Mouse (Mus musculus) right cerebral cortex, postnatal 36 days (tissue): ENCODE data around the gene Ccm2l.

Experiments
- DNase-seq, 2 experiments: peaks; one replicate each; pipeline ENCODE4 v3.0.0; 2022; ENCODE audit warnings: low spot score in 2 of 2, mixed read lengths in 1 of 2

Gene Ccm2l

DNA sequence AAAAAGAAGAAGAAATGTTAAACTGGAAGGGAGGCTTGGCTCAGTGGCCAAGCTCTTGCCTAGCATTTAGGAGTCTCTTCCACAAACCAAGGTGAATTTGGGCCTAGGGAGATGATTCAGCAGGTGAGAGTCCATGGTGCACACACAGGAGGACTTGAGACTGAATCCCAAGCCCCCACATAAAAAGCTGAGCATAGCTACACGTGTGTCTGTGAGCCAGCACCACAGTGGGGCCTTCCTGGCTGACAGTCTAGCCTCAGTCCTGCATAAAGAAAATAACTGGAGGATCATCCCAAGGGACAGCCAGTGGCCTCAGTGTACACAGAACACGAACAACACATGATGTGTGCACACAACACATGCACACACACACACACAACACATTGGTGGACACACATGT lies 23.6 kb downstream of the Ccm2l start:
- no peak for DNase-seq

DNA sequence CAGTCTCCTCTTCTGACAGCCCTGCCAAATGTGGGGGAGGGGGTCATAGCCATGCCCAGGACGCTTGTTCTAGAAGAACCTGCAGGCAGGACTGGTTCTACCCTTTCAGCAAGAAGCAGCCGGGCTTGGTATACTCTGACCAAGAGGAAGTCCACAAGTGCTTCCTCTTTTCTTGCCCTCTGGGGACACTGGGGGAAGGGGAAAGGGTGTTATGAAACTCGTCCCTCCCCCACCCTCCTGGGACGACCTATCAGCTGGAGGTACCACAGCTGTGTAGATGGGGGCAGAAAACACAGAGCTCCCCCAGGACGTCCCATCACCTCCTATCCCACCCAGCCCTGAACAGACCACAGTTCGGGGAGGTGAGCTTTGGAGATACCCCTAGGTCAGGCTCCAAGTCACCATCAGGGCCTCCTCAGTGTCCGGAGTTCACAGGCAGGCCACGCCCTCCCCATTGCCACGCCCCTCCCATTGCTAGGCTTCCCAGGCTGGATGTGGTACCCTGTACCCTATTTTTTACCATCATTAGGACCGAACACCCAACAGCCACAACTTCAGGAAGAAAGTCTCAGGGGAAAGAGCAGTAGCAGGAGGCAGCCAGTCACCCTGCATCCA lies 24.9 kb downstream of the Ccm2l start:
- DNase-seq = no peak

DNA sequence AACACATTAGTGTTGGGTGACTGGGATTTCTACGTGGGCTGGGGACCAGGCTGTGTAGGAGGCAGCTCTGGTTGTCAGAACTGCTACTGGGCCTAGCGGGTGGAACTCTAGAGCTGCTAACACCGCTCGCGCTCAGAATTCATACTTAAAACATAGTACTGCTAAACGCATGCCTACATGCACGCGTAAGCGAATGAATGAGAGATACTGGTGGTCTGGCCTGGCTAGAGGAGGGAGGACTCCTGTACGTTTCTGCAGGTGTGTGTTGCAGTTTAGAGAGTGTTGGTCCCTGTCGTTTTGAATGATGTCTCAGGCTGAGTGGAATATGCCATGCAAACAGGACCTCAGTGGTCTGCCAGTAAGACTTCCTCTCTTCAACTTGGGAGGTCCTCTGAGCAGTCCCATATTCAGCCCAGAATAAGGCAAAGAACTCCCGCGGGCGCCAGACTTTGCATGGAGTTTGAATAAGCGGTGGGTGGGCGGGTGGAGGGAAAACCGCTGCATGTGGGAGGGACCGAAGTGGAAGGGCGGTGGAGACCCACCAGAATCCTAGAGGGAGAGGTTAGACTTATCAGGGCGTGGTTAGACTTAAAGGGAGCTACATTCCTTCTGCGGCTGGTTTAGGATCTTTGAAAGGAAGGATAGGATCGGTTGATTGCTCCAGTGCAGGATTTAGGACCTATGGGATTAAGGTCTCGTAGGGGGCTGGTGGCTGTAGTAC lies 41.5 kb downstream of the Ccm2l start:
- DNase-seq = no peak

DNA sequence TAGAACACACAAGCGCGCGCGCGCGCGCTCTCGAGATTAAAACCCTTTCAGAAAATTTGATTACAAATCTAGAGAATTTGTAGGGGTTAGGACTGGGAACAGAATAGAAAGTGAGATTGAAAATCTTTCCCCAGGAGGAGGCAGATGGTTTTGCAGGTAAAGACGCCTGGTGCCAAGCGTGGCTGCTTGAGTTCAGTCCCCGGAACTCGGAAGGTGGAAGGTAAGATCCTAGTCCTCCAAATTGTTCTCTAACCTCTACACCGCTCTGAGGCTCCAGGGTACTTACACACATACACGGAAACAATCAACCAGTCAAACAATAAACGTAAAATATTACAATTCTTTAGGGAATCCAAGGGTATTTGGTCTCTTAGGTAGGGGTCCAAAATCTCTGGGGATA lies 42.0 kb downstream of the Ccm2l start:
- no peak for DNase-seq

DNA sequence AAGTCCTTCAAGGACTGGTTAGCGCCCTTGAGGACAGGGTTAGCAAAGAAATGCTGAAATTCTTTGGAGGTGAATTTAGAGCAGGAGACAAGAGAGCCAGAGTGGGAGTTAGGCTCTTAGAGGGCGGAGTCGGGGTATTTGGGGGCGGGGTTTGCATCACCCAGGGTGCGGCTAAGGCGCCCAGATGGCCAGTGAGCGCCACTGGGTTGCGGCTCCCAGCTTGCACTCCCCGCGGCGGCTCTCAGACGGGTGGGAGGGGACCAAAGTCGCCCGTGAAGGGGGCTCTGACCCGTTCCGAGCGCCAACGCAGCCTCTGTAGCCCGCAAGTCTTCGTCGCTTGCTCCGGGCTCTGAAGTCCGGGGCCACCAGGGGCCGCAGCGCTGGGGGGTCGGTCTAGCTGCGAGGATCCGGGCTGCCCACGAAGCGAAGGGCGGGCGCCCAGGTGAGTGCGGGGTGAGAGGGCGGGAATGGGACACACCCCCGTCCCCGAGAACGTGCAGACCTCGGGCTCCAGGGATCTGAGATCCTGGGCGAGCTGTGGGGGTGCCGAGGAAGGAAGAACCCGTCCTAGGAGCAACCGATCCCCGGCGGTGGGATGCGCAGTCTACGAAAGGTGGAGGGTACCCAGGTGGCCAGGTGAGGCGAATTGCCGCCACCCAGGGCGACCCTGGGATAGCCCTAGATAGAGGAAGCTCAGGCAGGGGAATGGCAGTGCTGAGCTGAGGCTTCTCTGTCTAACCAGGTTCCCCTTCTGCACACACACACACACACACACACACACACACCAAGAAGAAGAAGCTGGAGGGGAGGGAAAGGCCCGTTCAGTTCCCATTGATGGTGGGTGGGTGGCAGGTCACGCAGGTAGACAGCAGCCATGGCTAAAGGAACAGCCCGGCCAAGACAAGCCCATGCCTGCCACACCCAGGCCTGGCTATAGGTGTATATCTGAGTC lies 42.8 kb downstream of the Ccm2l start, which contains the start of gene Hck:
Gene Hck, plus strand, starts transcription at position 156 of the 952 bp plus-strand sequence.
- no peak for DNase-seq

DNA sequence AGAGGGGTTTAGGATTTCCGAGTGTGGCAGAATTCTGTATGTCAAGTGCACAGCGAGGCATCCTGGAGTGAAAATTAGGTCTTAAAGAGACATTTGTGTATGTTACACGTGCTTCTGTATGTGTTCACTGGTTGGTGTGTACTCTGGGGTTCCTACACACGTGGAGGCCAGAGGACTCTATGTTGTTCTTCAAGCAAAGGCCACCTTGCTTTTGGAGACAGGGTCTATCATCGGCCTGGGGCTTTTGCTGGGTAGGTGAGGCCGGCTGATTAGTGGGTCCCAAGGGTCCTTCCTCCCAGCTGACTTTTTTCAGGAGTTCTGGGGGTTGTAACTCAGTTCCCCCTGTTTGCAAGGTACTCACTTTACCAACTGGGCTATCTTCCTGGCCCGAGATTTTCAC lies 43.8 kb downstream of the Ccm2l start:
- no peak for DNase-seq

DNA sequence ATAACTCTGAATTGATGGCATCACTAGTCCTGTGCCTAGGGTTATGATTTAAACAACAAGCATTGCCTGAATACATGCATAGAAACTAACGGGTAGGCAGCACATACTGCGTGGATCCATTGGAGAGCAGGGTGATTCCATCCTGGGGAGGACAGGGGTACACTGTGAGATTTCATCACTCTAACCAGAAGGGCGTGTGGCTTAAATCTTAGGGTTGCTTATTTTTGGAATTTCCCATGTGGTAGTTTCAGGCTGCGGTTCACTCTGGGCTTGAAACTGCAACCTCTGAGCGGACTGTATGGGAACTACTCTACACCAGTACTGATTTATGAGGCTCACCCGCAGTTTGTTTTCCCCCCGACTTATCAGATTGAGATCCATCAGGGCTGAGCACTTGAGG lies 45.5 kb downstream of the Ccm2l start:
- no peak for DNase-seq

DNA sequence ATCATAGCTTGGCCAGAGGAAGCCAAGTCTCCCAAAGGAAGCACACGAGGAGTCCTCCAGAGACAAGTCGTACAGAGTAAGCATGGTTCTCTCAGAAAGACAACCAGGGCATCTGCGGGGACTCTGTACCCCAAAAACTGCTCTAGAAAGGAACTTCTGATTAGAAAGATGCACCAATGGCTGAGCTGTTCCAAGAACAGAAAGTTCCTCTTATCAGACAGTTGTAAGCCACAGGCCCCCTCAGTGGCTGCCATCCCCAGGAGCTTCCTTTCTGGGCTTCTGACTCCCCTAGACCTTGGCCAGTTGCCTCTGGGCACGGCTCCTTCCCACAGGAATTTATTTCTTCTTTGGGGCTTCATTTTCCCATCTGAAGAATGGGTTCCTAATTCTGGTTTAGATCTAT lies 49.9 kb downstream of the Ccm2l start:
- DNase-seq = no peak

DNA sequence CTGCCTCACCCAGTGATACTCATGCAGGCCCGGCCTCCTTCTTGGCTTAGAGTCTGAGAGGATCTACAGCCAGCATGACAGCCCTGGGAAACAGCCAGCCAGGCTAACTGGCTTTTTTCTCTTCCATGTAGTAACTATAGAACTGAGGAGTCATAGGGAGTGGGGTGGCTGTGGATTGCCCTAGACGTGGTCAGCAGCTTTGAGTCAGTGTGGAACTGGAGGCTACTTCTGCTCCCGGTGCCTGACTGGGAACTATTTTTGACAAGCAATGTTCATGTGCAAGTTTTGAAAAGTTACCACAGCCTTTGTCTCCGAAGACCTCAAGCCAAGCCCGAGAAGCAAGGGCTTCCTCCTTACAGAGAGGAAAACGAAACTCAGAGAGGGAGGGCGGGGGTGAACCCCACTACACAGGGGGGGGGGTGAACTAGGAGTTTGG lies 51.3 kb downstream of the Ccm2l start:
- DNase-seq = no peak

DNA sequence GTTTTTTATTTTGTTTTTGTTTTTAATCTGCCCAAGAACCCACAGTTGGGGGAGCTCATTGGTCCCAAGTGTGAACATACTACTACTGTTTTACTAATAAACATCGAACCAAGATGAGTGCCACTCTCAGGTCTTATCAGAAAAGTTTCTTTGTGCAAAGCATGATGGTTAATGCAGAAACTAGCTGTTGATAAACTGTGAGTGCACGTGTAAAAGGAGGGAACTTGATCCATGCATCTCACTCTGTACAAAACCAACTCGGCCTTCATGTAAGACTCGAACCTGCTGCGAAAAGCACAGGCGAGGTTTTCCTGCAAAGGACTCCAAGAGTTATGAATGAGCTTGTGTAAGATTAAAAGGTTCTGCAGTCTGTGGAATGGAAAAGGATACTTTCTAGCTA lies 53.7 kb downstream of the Ccm2l start:
- DNase-seq = no peak

DNA sequence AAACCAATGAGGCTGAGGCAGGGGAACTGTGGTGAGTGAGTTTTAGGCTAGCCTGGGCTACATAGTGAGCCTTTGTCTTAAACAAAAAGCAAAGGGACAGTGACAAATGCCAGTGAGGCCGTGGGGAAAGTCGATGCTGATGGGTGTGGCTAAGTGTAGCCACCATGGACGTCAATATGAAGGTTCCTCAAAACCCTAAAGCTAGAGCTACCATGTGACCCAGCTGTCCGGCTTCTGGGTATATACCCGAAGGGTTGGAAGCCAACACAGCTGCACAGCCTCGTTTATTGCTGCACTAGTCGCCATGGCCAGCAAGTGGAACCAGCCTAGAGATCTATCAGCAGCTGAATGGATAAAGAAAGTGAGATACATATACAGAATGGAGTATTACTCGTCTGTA lies 54.4 kb downstream of the Ccm2l start:
- DNase-seq = no peak

DNA sequence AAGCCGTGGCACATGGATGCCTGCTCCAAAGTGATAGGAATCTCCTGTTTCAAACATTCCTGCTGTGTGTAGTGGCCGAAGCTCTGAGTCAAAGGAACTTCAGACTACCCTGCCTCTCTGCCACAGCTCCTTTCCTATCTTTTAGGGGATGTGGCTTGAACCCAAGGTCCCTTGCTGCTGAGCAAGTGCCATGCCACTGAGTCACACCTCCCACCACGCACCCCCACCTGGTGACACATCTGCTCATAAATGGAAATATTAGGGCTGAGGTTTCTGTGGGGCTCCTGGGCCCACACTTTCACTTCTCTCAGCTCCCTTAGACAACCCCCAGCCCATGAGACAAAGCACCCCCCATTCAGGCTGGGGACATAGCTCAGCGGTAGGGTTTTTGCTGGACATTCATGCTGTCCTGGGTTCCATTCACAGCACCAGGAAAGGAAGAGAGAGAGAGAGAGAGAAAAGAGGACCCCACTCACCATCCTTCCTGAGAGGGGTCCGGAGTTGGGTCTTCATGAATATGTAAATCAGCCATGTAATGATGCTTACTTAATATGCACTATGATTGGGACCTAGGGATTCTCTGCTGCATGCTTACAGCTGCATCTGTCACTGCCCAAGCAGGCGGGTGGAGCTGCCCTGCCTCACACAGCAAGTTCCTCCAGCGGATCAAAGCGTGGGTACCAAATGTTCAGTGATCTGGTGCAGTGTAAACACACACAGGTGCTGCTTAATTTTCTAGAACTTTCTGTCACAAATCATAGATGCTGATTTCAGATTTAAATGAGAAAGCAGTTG lies 56.3 kb downstream of the Ccm2l start:
- no peak for DNase-seq

DNA sequence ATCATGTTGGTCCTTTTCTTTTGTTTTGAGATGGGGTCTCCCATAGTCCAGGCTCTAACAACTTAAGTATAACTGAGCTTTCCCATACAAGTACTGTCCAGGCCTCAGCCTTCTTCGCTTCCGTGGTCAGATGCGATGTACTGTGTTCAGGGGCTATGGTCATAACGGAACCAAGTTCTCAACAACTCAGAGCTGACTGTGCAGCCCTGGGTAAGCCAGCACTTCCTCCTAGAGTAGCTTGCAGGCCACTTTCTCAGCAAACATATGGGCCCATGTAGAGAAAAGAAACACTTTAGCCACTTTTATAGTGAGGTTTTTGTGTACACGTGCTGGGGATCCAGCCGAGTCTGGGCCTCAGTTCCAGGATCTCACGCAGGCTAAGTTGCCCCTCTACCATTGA lies 56.9 kb downstream of the Ccm2l start:
- no peak for DNase-seq

DNA sequence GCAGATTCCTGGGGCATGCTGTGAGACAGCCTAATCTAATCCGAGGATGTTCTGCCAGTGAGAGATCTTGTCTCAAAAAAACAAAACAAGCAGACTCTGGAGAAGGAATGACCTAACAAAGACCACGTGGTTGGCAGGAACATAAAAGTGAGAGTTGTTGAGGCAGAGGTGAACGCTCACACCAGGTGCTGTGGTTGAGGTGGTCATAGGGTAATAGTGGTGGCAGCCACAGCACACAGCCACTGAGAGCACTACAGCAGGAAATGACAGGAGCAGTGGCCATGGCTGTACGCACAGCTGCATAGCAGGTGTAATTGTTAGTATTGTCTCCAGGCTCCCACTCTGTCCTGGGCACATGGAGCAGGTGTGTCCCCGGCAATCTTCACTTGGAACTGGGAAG lies 60.1 kb downstream of the Ccm2l start:
- DNase-seq = no peak

DNA sequence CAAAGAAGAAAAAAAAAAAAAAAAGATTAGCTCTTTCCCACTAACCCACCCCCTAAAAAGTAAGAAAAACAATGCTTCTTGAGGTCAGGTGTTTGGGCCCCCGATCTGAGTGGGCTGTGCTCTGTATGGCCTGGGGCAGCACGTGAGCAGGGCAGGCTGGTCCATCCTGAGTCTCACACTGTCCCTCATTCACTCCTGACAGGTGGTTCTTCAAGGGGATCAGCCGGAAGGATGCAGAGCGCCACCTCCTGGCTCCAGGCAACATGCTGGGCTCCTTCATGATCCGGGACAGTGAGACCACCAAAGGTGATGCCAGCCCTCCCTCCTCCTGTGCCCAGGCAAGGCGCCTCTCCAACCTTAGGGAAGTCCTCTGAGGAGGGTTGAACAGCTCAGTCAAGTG lies 65.3 kb downstream of the Ccm2l start:
- DNase-seq = no peak
